Mouse (Mus musculus): ENCODE data around the gene Lcn3. TPM values are rescaled to one million over a fixed set of nuclear protein-coding genes. Genes with fewer than 3 reads are reported as not detected.

Gene Lcn3
- not detected in 2 replicates for polyA plus RNA-seq (2015; fragmentation: Nextera tagmentation; extraction: Ambion mirVana)

GRCm38 (mm10) chr2:25765269-25765668 lies at the start of gene Lcn3:
Lcn3 (plus strand) TSS chr2:25765569.

GRCm38 (mm10) chr2:25736709-25737108 lies 28.7 kb upstream of the Lcn3 start, which contains the start of gene Obp2b:
Obp2b (plus strand) TSS chr2:25737009.

DNA sequence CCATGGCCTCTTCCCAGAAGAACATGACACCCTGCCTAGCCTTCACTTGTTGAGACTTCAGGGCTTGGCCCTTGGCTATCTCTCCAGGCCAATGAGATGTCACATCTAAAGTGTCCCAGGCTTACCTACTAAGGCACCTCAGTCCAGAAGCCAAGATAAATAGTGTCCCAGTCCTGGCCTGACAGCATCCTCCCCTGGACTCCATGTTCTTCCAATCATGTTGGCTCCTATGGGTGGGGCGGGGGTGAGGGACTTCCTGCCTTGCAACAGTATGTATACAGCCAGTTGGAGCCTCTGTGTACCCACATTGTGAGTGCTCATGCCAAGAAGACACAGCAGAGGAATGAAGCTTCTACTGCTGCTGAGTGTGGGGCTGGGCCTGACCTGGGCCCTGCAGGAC lies 11.3 kb downstream of the Lcn3 start, which contains the start of gene Lcn11:
Lcn11 (plus strand) TSS at position 301 of the 400 bp plus-strand sequence.

GRCm38 (mm10) chr2:25781957-25782356 lies 16.6 kb downstream of the Lcn3 start, which contains the start of gene Gm13539:
Gm13539 (plus strand) TSS chr2:25782257.

GRCm38 (mm10) chr2:25815748-25816147 lies 50.4 kb downstream of the Lcn3 start, which contains the start of gene Glt6d1:
Glt6d1 (minus strand) TSS chr2:25815848.

Other genes with a start within 250 kb of the Lcn3 start
- 15.1 and 15.8 TPM in 2 replicates for gene Traf2, start 218.6 kb upstream of the Lcn3 start, polyA plus RNA-seq (2015; fragmentation: Nextera tagmentation; extraction: Ambion mirVana)
- gene Edf1, start 207.7 kb upstream of the Lcn3 start, polyA plus RNA-seq (2015; fragmentation: Nextera tagmentation; extraction: Ambion mirVana), result 285 and 297 TPM in 2 replicates
- 0.19 and 1.1 TPM in 2 replicates for gene Mamdc4, start 190.7 kb upstream of the Lcn3 start, polyA plus RNA-seq (2015; fragmentation: Nextera tagmentation; extraction: Ambion mirVana)
- 78.4 and 95.7 TPM in 2 replicates for gene Phpt1, start 190.3 kb upstream of the Lcn3 start, polyA plus RNA-seq (2015; fragmentation: Nextera tagmentation; extraction: Ambion mirVana)
- gene Ajm1, start 183.8 kb upstream of the Lcn3 start, polyA plus RNA-seq (2015; fragmentation: Nextera tagmentation; extraction: Ambion mirVana), result 0.05 TPM in 1 of 2 replicates, not detected in the other
- gene Rabl6, start 157.0 kb upstream of the Lcn3 start, polyA plus RNA-seq (2015; fragmentation: Nextera tagmentation; extraction: Ambion mirVana), result 31.5 and 33.2 TPM in 2 replicates
- 0.23 and 0.37 TPM in 2 replicates for gene Ccdc183, start 147.9 kb upstream of the Lcn3 start, polyA plus RNA-seq (2015; fragmentation: Nextera tagmentation; extraction: Ambion mirVana)
- gene Tmem141, start 143.6 kb upstream of the Lcn3 start, polyA plus RNA-seq (2015; fragmentation: Nextera tagmentation; extraction: Ambion mirVana), result 61.4 and 62.3 TPM in 2 replicates
- gene Fcna, start 137.5 kb upstream of the Lcn3 start, polyA plus RNA-seq (2015; fragmentation: Nextera tagmentation; extraction: Ambion mirVana), result 55.5 and 333 TPM in 2 replicates
- 1.5 and 2.1 TPM in 2 replicates for gene Lcn8, start 112.4 kb upstream of the Lcn3 start, polyA plus RNA-seq (2015; fragmentation: Nextera tagmentation; extraction: Ambion mirVana)
- gene Lcn5, start 107.6 kb upstream of the Lcn3 start, polyA plus RNA-seq (2015; fragmentation: Nextera tagmentation; extraction: Ambion mirVana), result not detected in 2 replicates
- 0.34 and 0.50 TPM in 2 replicates for gene Lcn6, start 88.8 kb upstream of the Lcn3 start, polyA plus RNA-seq (2015; fragmentation: Nextera tagmentation; extraction: Ambion mirVana)
- 0.57 and 0.71 TPM in 2 replicates for gene Lcn10, start 82.8 kb upstream of the Lcn3 start, polyA plus RNA-seq (2015; fragmentation: Nextera tagmentation; extraction: Ambion mirVana)
- gene Obp2a, start 65.5 kb upstream of the Lcn3 start, polyA plus RNA-seq (2015; fragmentation: Nextera tagmentation; extraction: Ambion mirVana), result not detected in 2 replicates
- 61.4 and 71.3 TPM in 2 replicates for gene Bmyc, start 58.8 kb upstream of the Lcn3 start, polyA plus RNA-seq (2015; fragmentation: Nextera tagmentation; extraction: Ambion mirVana)
- not detected in 2 replicates for gene Obp2b, start 28.6 kb upstream of the Lcn3 start, polyA plus RNA-seq (2015; fragmentation: Nextera tagmentation; extraction: Ambion mirVana)
- gene Lcn11, start 11.4 kb downstream of the Lcn3 start, polyA plus RNA-seq (2015; fragmentation: Nextera tagmentation; extraction: Ambion mirVana), result not detected in 2 replicates
- gene Gm13539, start 16.7 kb downstream of the Lcn3 start, polyA plus RNA-seq (2015; fragmentation: Nextera tagmentation; extraction: Ambion mirVana), result not detected in 2 replicates
- not detected in 2 replicates for gene Glt6d1, start 50.3 kb downstream of the Lcn3 start, polyA plus RNA-seq (2015; fragmentation: Nextera tagmentation; extraction: Ambion mirVana)
- not detected in 2 replicates for gene Lcn9, start 57.6 kb downstream of the Lcn3 start, polyA plus RNA-seq (2015; fragmentation: Nextera tagmentation; extraction: Ambion mirVana)
- not detected in 2 replicates for gene Sohlh1, start 81.7 kb downstream of the Lcn3 start, polyA plus RNA-seq (2015; fragmentation: Nextera tagmentation; extraction: Ambion mirVana)
- gene Kcnt1, start 98.2 kb downstream of the Lcn3 start, polyA plus RNA-seq (2015; fragmentation: Nextera tagmentation; extraction: Ambion mirVana), result 1.5 and 2.8 TPM in 2 replicates
- gene Camsap1, start 217.7 kb downstream of the Lcn3 start, polyA plus RNA-seq (2015; fragmentation: Nextera tagmentation; extraction: Ambion mirVana), result 10.7 and 11.8 TPM in 2 replicates

All from urinary bladder, postnatal 0 days (tissue).